Mouse (Mus musculus): Measurements from ENCODE around the gene Gm3893. TPM values are rescaled to one million over a fixed set of nuclear protein-coding genes. Genes with fewer than 3 reads are reported as not detected.
"Not testable (repeated sequence)": the region's sequence is repeated elsewhere in the genome, so short reads cannot be mapped to it uniquely, and the experiment has no call there.

Gm3893 gene
- not detected for polyA plus RNA-seq (2017; shearing (Covaris generic))

DNA sequence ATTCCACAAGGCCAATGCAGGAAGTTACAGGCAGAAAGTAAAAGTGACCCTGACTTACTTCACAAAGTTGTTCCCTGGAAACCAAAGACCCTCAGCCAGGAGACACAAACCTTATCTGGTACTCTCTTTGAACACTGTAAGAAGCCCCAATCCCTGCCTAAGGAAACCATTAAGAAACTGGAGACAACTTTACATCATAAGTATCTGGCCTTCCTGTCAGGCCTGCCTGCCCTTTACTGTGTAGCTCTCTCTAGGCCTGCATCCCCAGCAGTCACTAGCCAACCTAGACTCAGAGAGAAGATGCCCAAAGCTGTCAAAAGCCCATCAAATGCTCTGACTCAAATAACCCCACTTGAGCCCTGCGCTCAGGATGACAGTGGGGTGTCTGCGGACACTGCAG is at the start of gene Gm3893:
TSS of gene Gm3893 (plus strand) at position 301 of the 400 bp plus-strand sequence.
- ATAC-seq: not testable (repeated sequence)

DNA sequence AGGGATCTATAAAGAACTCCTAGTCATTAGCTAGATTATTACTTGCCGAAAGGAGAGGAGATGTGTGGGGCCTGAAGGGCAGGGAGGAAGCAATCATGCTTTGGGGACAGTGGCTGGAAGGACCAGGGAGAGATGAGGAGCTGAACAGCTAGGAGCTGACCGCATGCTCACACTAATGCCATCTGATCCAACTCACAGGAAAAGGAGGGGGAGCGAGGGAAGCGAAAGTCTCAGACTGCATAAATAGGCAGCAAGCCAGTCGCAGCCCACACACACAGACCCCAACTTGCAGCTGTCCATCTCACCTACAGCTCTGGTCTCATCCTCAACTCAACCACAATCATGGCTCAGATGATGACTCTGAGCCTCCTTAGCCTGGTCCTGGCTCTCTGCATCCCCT is 23.5 kb downstream of the Gm3893 start, which contains the start of gene Gm13304:
TSS of gene Gm13304 (plus strand) at position 301 of the 400 bp plus-strand sequence.
- not testable (repeated sequence) for ATAC-seq

Other genes starting within 250 kb of the Gm3893 start
- gene Gm21541, start 187.6 kb upstream of the Gm3893 start, polyA plus RNA-seq (2017; shearing (Covaris generic)): not detected
- 1 to 10 TPM; 1.2 to 1.6 TPM for gene Gm20878, start 149.6 kb upstream of the Gm3893 start, polyA plus RNA-seq (2017; shearing (Covaris generic))
- under 1 TPM in 1 of 2 experiments, not detected in 1; 0.14 TPM for gene Fam205a4, start 125.1 kb upstream of the Gm3893 start, polyA plus RNA-seq (2017; shearing (Covaris generic))
- gene Gm21093, start 56.5 kb upstream of the Gm3893 start, polyA plus RNA-seq (2017; shearing (Covaris generic)): not detected
- not detected for gene Gm13304, start 23.6 kb downstream of the Gm3893 start, polyA plus RNA-seq (2017; shearing (Covaris generic))
- not detected for gene Gm13306, start 62.2 kb downstream of the Gm3893 start, polyA plus RNA-seq (2017; shearing (Covaris generic))
- not detected for gene Gm13305, start 77.4 kb downstream of the Gm3893 start, polyA plus RNA-seq (2017; shearing (Covaris generic))
- gene Gm10600, start 149.4 kb downstream of the Gm3893 start, polyA plus RNA-seq (2017; shearing (Covaris generic)): not detected
- not detected for gene Ccl21b, start 164.6 kb downstream of the Gm3893 start, polyA plus RNA-seq (2017; shearing (Covaris generic))
- not detected for gene Gm21953, start 203.1 kb downstream of the Gm3893 start, polyA plus RNA-seq (2017; shearing (Covaris generic))
- gene Fam205a3, start 227.1 kb downstream of the Gm3893 start, polyA plus RNA-seq (2017; shearing (Covaris generic)): not detected